Mouse (Mus musculus): Measurements from ENCODE around the gene D6Wsu163e. TPM values are rescaled to one million over a fixed set of nuclear protein-coding genes. Genes with fewer than 3 reads are reported as not detected.

Gene D6Wsu163e
- polyA plus RNA-seq, 1 experiment from 2014 or later: 17.6 TPM

GRCm38 (mm10) chr6:127014906-127015770, 75.4 kb downstream of the D6Wsu163e start, which contains the start of gene Fgf6:
Gene Fgf6 (plus strand): TSS chr6:127015586.
- H3K4me1 ChIP-seq (ENCODE audit: control insufficient read depth, insufficient read depth, low read length): no peaks in the 10 kb centered on the region
- H3K4me2 ChIP-seq (replicated peaks; ENCODE audit: low read depth, low read length): no peak within 1 kb of the TSS
- H3K27ac ChIP-seq (ENCODE audit: low read length): no peak within 1 kb of the TSS
- peaks cover 4% of the 10 kb centered on the region; the same call in 1 of the 2 replicates for H3K27me3 ChIP-seq (ENCODE audit: control insufficient read depth, insufficient read depth, low read length)
- no peak within 1 kb of the TSS for H3K9ac ChIP-seq (replicated peaks; ENCODE audit: low read depth, low read length)
- no peak for ATAC-seq (ENCODE audit: insufficient number of reproducible peaks, insufficient read depth, low FRiP score, low read depth)
- no peaks in the 10 kb centered on the region for H3K9me3 ChIP-seq (ENCODE audit: control insufficient read depth, low read depth, low read length)
- H3K36me3 ChIP-seq (ENCODE audit: control insufficient read depth, insufficient read depth, low read length): no peaks in the 10 kb centered on the region
- H3K4me3 ChIP-seq (ENCODE audit: low read depth, low read length): no peak within 1 kb of the TSS
- 75% methylated on average over 26 of the region's 26 CpGs for WGBS

GRCm38 (mm10) chr6:127019254-127019653, 79.5 kb downstream of the D6Wsu163e start:
- Histone ChIP-seq H3K27me3 (ENCODE audit: control insufficient read depth, insufficient read depth, low read length) (peaks cover 5% of the 10 kb centered on the region; the same call in 1 of the 2 replicates), H3K4me2 (replicated peaks; ENCODE audit: low read depth, low read length) (no peak overlapping the region)

GRCm38 (mm10) chr6:127020431-127020830, 80.7 kb downstream of the D6Wsu163e start:
- Histone ChIP-seq H3K36me3 (ENCODE audit: control insufficient read depth, insufficient read depth, low read length) (no peaks in the 10 kb centered on the region), H3K4me3 (ENCODE audit: low read depth, low read length) (no peak overlapping the region), H3K27me3 (ENCODE audit: control insufficient read depth, insufficient read depth, low read length) (peaks cover 5% of the 10 kb centered on the region; the same call in 1 of the 2 replicates), H3K9me3 (ENCODE audit: control insufficient read depth, low read depth, low read length) (no peaks in the 10 kb centered on the region), H3K27ac (ENCODE audit: low read length) (no peak overlapping the region), H3K4me1 (ENCODE audit: control insufficient read depth, insufficient read depth, low read length) (no peaks in the 10 kb centered on the region), H3K9ac (replicated peaks; ENCODE audit: low read depth, low read length) (no peak overlapping the region), H3K4me2 (replicated peaks; ENCODE audit: low read depth, low read length) (no peak overlapping the region)
- 15% methylated on average over 13 of the region's 13 CpGs for WGBS
- ATAC-seq (ENCODE audit: insufficient number of reproducible peaks, insufficient read depth, low FRiP score, low read depth): no peak

More at GRCm38 (mm10) chr6:127019254-127019653, 79.5 kb downstream of the D6Wsu163e start:
- Histone ChIP-seq H3K27ac (ENCODE audit: low read length) (no peak overlapping the region), H3K9me3 (ENCODE audit: control insufficient read depth, low read depth, low read length) (no peaks in the 10 kb centered on the region), H3K4me3 (ENCODE audit: low read depth, low read length) (no peak overlapping the region), H3K9ac (replicated peaks; ENCODE audit: low read depth, low read length) (no peak overlapping the region), H3K4me1 (ENCODE audit: control insufficient read depth, insufficient read depth, low read length) (no peaks in the 10 kb centered on the region), H3K36me3 (ENCODE audit: control insufficient read depth, insufficient read depth, low read length) (no peaks in the 10 kb centered on the region)
- ATAC-seq (ENCODE audit: insufficient number of reproducible peaks, insufficient read depth, low FRiP score, low read depth): no peak
- WGBS: 3% methylated on average over 6 of the region's 6 CpGs

GRCm38 (mm10) chr6:127024836-127025235, 85.1 kb downstream of the D6Wsu163e start:
- Histone ChIP-seq H3K4me2 (replicated peaks; ENCODE audit: low read depth, low read length) (no peak overlapping the region), H3K4me3 (ENCODE audit: low read depth, low read length) (no peak overlapping the region), H3K4me1 (ENCODE audit: control insufficient read depth, insufficient read depth, low read length) (no peaks in the 10 kb centered on the region), H3K9me3 (ENCODE audit: control insufficient read depth, low read depth, low read length) (no peaks in the 10 kb centered on the region), H3K36me3 (ENCODE audit: control insufficient read depth, insufficient read depth, low read length) (no peaks in the 10 kb centered on the region), H3K27ac (ENCODE audit: low read length) (no peak overlapping the region), H3K9ac (replicated peaks; ENCODE audit: low read depth, low read length) (no peak overlapping the region), H3K27me3 (ENCODE audit: control insufficient read depth, insufficient read depth, low read length) (peaks cover 2% of the 10 kb centered on the region; the same call in 1 of the 2 replicates)
- 77% methylated on average over 7 of the region's 7 CpGs for WGBS
- ATAC-seq (ENCODE audit: insufficient number of reproducible peaks, insufficient read depth, low FRiP score, low read depth): no peak

Other genes starting within 250 kb of the D6Wsu163e start
- gene Kcna6, start 199.3 kb upstream of the D6Wsu163e start, polyA plus RNA-seq (2014; fragmentation: Nextera tagmentation; extraction: Ambion mirVana): 3.6 and 5.1 TPM in 2 replicates
- gene Ndufa9, start 90.8 kb upstream of the D6Wsu163e start, polyA plus RNA-seq (2014; fragmentation: Nextera tagmentation; extraction: Ambion mirVana): 180 and 200 TPM in 2 replicates
- not detected in 2 replicates for gene Akap3, start 86.9 kb upstream of the D6Wsu163e start, polyA plus RNA-seq (2014; fragmentation: Nextera tagmentation; extraction: Ambion mirVana)
- gene Dyrk4, start 18.1 kb upstream of the D6Wsu163e start, polyA plus RNA-seq (2014; fragmentation: Nextera tagmentation; extraction: Ambion mirVana): 0.42 TPM in 1 of 2 replicates, not detected in the other
- 62.1 and 73.4 TPM in 2 replicates for gene Rad51ap1, start 375 bp upstream of the D6Wsu163e start, polyA plus RNA-seq (2014; fragmentation: Nextera tagmentation; extraction: Ambion mirVana)
- not detected in 2 replicates for gene Fgf6, start 75.6 kb downstream of the D6Wsu163e start, polyA plus RNA-seq (2014; fragmentation: Nextera tagmentation; extraction: Ambion mirVana)
- not detected in 2 replicates for gene Fgf23, start 132.9 kb downstream of the D6Wsu163e start, polyA plus RNA-seq (2014; fragmentation: Nextera tagmentation; extraction: Ambion mirVana)
- gene Tigar, start 169.6 kb downstream of the D6Wsu163e start, polyA plus RNA-seq (2014; fragmentation: Nextera tagmentation; extraction: Ambion mirVana): 3.4 and 3.8 TPM in 2 replicates
- gene Ccnd2, start 212.2 kb downstream of the D6Wsu163e start, polyA plus RNA-seq (2014; fragmentation: Nextera tagmentation; extraction: Ambion mirVana): 1,255 and 1,268 TPM in 2 replicates